Comparison of ENCODE assay signal across 11 mouse cellular contexts in genomic region chr6:34486071-34486626, GRCm38 (mm10). TPM values are rescaled to one million over a fixed set of nuclear protein-coding genes. Genes with fewer than 3 reads are reported as not detected.
DNase-seq lines count a peak whose midpoint lies in the region; ATAC-seq lines count a peak whose summit lies in the region.
"Had no signal": no experiment of that assay in that cellular context is flagged by ENCODE, and none has a peak within 500 bp of the region (broad histone marks: within the 10 kb centered on the region; RNA-seq: fewer than 3 reads in every experiment).

No protein-coding gene starts in this region.

- no peak for DNase-seq in frontal cortex, postnatal 25 days (ENCODE audit: low spot score in 2 of 2)
- peak; percentile 49 for DNase-seq in spleen, adult 12 weeks (ENCODE audit: low spot score)
- DNase-seq in spleen, adult 18-20 months = no peak
- DNase-seq in gastrocnemius, postnatal 25 days = peak; percentile 51
- DNase-seq in spleen, postnatal 36 days (ENCODE audit: low spot score in 2 of 2) = peak; percentile 48 to 68
- DNase-seq in lung, postnatal 36 days = no peak
- no peak for DNase-seq in adrenal gland, adult 8-10 months
- DNase-seq: kidney, adult 9 months had no signal

- peak; percentile 73 for ATAC-seq in frontal cortex, adult (ENCODE audit: low TSS enrichment)
- ATAC-seq: forebrain, embryonic 14.5 days; lung, postnatal 0 days had no signal

RNA-seq across cellular contexts. Expression of gene Bpgm, which starts 10.1 kb away (rescaled TPM):
- total RNA-seq in gastrocnemius, postnatal 25 days (2021) = 10 to 100 TPM; 70.9 to 77.3 TPM
- total RNA-seq in adrenal gland, adult 8-10 months (2022) = 10 to 100 TPM; 28.9 to 47.3 (median 35.4) TPM

Comparison
In these comparisons a context has a peak if more than half of its experiments do, and no peak if none do; other contexts are left out.
1. DNase-seq: peak in spleen, adult 12 weeks (single experiment), gastrocnemius, postnatal 25 days (single experiment) and spleen, postnatal 36 days (2 of 2); none in frontal cortex, postnatal 25 days (0 of 2), spleen, adult 18-20 months (0 of 2), lung, postnatal 36 days (single experiment) and adrenal gland, adult 8-10 months (single experiment).